Mouse (Mus musculus): ENCODE measurements around the gene Zfp882. TPM values are rescaled to one million over a fixed set of nuclear protein-coding genes. Genes with fewer than 3 reads are reported as not detected.
"Not testable (repeated sequence)": the region's sequence is repeated elsewhere in the genome, so short reads cannot be mapped to it uniquely, and the experiment has no call there.

The Zfp882 gene
- total and polyA plus RNA-seq, 2 experiments from 2014 or later = 6.8 to 14.6 TPM

DNA sequence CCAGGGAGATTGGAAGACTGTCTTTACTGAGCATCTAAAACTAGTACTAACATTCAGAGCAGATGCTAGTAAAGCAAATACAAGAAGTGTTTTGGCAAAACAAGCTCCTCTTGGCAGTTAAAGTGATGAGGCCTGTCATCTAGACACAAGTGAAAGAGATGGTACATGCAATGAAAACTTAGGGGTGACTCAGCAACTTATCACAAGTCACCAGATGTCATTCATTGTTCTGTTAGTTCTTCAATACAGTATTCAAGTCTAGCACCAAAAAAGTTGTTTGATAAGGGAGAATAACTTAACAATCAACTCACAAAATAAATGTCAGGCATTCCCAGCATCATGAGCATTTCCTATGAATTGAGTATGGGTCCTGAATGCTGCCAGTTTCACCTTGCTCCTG, 19.4 kb downstream of the Zfp882 start:
- ATAC-seq (ENCODE audit: low FRiP score) = no peak

GRCm38 (mm10) chr8:71938037-71938436, 29.6 kb downstream of the Zfp882 start:
- not testable (repeated sequence) for H3K4me1 ChIP-seq (ENCODE audit: insufficient read depth, low read length); H3K9ac ChIP-seq (replicated peaks; ENCODE audit: low read length, poor library complexity, severe bottlenecking); DNase-seq (ENCODE audit: low spot score); H3K36me3 ChIP-seq (ENCODE audit: insufficient read depth, low read length); H3K27me3 ChIP-seq (ENCODE audit: insufficient read depth, low read length); H3K9me3 ChIP-seq (ENCODE audit: low read length); H3K4me3 ChIP-seq (ENCODE audit: low read depth, low read length); H3K27ac ChIP-seq (ENCODE audit: low read depth, low read length); ATAC-seq (ENCODE audit: low FRiP score); H3K4me2 ChIP-seq (ENCODE audit: low read depth, low read length, poor library complexity, severe bottlenecking)
- WGBS = 89% methylated on average over 2 of the region's 2 CpGs

More for the DNA sequence above, 19.4 kb downstream of the Zfp882 start:
- Histone ChIP-seq H3K9ac (replicated peaks; ENCODE audit: low read length, poor library complexity, severe bottlenecking) (no peak overlapping the region), H3K4me2 (ENCODE audit: low read depth, low read length, poor library complexity, severe bottlenecking) (no peak overlapping the region), H3K4me3 (ENCODE audit: low read depth, low read length) (no peak overlapping the region), H3K27ac (ENCODE audit: low read depth, low read length) (no peak overlapping the region), H3K4me1 (ENCODE audit: insufficient read depth, low read length) (0 out of 2 replicates have a peak, but pooled peaks cover 4% of the 10 kb centered on the region), H3K36me3 (ENCODE audit: insufficient read depth, low read length) (peaks cover 17% of the 10 kb centered on the region), H3K27me3 (ENCODE audit: insufficient read depth, low read length) (no peaks in the 10 kb centered on the region), H3K9me3 (ENCODE audit: low read length) (no peaks in the 10 kb centered on the region)
- TF ChIP-seq CTCF (IDR thresholded peaks at IDR 0.05) = no peak
- DNase-seq (ENCODE audit: low spot score) = no peak

DNA sequence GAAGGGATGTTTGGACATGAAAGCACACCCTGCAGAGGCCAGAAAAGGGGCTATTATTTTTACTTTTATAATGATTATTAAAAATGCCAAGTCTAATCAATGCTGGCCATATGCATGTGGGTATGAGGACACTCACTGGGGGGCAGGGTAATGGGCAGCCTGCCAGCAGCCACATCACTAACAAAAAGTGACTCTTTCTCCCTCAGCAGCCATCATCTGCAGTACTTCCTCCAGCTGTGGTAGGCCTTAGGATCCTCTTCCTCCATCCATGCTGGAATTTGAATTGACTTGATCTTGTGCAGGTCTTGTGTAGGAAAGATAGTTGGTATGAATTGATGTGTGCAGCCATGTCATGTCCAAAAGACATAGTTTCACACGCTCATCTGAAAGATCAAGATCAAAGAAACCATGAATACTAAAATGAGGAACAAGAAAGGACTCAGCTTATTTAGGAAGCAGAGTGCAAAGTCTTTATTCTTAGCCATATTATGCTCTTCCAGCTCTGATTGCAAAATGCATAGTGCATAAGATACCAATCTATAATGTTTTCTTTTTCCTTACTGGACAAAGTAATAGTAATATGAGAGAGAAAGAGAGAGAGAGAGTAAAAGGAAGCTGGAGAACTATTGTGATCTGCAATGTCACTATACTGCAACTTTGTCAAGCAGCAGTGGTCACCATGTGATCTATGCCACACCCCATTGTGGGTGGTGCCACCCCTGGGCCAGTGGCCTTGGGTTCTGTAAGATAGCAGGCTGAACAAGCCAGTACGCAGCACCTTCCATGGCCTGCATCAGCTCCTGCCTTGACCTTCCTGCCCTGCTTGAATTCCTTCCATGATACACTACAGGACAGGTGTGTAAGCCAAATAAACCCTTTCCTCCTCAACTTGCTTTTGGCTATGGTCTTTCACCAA, 32.1 kb downstream of the Zfp882 start:
- H3K9ac ChIP-seq (replicated peaks; ENCODE audit: low read length, poor library complexity, severe bottlenecking) = no peak overlapping the region
- H3K9me3 ChIP-seq (ENCODE audit: low read length) = no peaks in the 10 kb centered on the region
- DNase-seq (ENCODE audit: low spot score) (no peak), ATAC-seq (ENCODE audit: low FRiP score) (no peak)
- no peaks in the 10 kb centered on the region for H3K27me3 ChIP-seq (ENCODE audit: insufficient read depth, low read length)
- 79% methylated on average over 2 of the region's 2 CpGs for WGBS
- H3K36me3 ChIP-seq (ENCODE audit: insufficient read depth, low read length) = no peaks in the 10 kb centered on the region
- no peak overlapping the region for H3K27ac ChIP-seq (ENCODE audit: low read depth, low read length)
- H3K4me2 ChIP-seq (ENCODE audit: low read depth, low read length, poor library complexity, severe bottlenecking) = no peak overlapping the region
- H3K4me3 ChIP-seq (ENCODE audit: low read depth, low read length) = no peak overlapping the region
- no peak for TF ChIP-seq CTCF (IDR thresholded peaks at IDR 0.05)
- no peaks in the 10 kb centered on the region for H3K4me1 ChIP-seq (ENCODE audit: insufficient read depth, low read length)

- Histone ChIP-seq H3K27me3 (ENCODE audit: insufficient read depth, low read length) (no peaks in the 10 kb centered on the region), H3K27ac (ENCODE audit: low read depth, low read length) (no peak overlapping the region), H3K36me3 (ENCODE audit: insufficient read depth, low read length) (no peaks in the 10 kb centered on the region), H3K9ac (replicated peaks; ENCODE audit: low read length, poor library complexity, severe bottlenecking) (no peak overlapping the region), H3K4me3 (ENCODE audit: low read depth, low read length) (no peak overlapping the region), H3K4me1 (ENCODE audit: insufficient read depth, low read length) (no peaks in the 10 kb centered on the region), H3K4me2 (ENCODE audit: low read depth, low read length, poor library complexity, severe bottlenecking) (no peak overlapping the region), H3K9me3 (ENCODE audit: low read length) (no peaks in the 10 kb centered on the region)
- DNase-seq (ENCODE audit: low spot score) = no peak
- ATAC-seq (ENCODE audit: low FRiP score) = no peak
- no peak for TF ChIP-seq CTCF (IDR thresholded peaks at IDR 0.05)
- WGBS = 70% methylated on average over 1 of the region's 1 CpGs
These were observed 33.4 kb downstream of the Zfp882 start for GRCm38 (mm10) chr8:71941776-71942175.

GRCm38 (mm10) chr8:71948624-71949023, 40.2 kb downstream of the Zfp882 start:
- H3K9me3 ChIP-seq (ENCODE audit: low read length) = no peaks in the 10 kb centered on the region
- no peak for ATAC-seq (ENCODE audit: low FRiP score)
- no peak overlapping the region for H3K4me3 ChIP-seq (ENCODE audit: low read depth, low read length)
- DNase-seq (ENCODE audit: low spot score) = no peak
- H3K36me3 ChIP-seq (ENCODE audit: insufficient read depth, low read length) = no peaks in the 10 kb centered on the region
- no peaks in the 10 kb centered on the region for H3K27me3 ChIP-seq (ENCODE audit: insufficient read depth, low read length)
- no peak overlapping the region for H3K4me2 ChIP-seq (ENCODE audit: low read depth, low read length, poor library complexity, severe bottlenecking)
- H3K4me1 ChIP-seq (ENCODE audit: insufficient read depth, low read length) = peaks cover 4% of the 10 kb centered on the region; the same call in 1 of the 2 replicates
- 92% methylated on average over 5 of the region's 5 CpGs for WGBS
- H3K9ac ChIP-seq (replicated peaks; ENCODE audit: low read length, poor library complexity, severe bottlenecking) = no peak overlapping the region
- no peak for TF ChIP-seq CTCF (IDR thresholded peaks at IDR 0.05)
- no peak overlapping the region for H3K27ac ChIP-seq (ENCODE audit: low read depth, low read length)

DNA sequence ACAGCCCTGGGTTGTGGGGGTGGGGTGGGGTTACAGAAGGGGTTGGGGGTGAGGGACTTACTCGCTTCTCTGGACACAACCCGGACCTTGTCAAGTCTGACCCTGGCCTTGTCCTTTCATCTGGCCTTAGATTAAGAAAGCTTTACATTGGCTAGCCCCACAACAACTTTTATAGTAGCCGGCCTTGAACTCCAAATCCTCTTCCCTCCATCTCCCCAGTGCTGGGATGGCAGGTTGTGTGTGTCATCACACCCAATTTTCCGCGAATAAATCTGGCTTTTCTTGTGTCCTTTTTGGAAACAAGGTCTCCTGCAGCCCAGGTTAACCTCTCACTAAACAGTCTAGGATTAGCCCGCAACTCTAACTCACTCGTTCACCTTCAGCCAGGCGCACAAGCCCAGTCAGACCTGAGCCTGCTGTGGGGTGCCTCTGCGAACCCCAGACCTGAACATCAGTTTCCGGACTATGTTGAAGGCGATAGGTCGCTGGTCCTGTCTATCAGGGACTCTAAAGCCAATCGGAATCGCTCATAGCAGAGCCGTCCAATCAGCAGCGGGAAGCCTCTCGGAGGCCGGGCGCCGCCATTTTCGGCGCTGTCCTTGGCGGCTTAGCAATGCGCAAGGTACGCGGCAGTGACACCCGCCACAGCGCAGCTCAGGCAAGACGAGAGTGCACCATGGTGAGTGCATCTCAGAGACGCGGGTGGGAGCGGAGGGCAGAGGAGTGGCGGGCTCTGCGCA, 42.2 kb downstream of the Zfp882 start, which contains the start of gene Zfp961:
TSS of gene Zfp961 (plus strand) at position 557 of the 740 bp plus-strand sequence.
- Histone ChIP-seq H3K9ac (replicated peaks; ENCODE audit: low read length, poor library complexity, severe bottlenecking) (peak within 1 kb of the TSS; percentile 58), H3K4me1 (ENCODE audit: insufficient read depth, low read length) (peaks cover 4% of the 10 kb centered on the region; the same call in 1 of the 2 replicates), H3K4me3 (ENCODE audit: low read depth, low read length) (peak within 1 kb of the TSS; percentile 79), H3K4me2 (ENCODE audit: low read depth, low read length, poor library complexity, severe bottlenecking) (peak within 1 kb of the TSS; percentile 67), H3K27ac (ENCODE audit: low read depth, low read length) (peak within 1 kb of the TSS; percentile 75), H3K36me3 (ENCODE audit: insufficient read depth, low read length) (no peaks in the 10 kb centered on the region), H3K27me3 (ENCODE audit: insufficient read depth, low read length) (no peaks in the 10 kb centered on the region), H3K9me3 (ENCODE audit: low read length) (peaks cover 5% of the 10 kb centered on the region; the same call in 1 of the 2 replicates)
- 4% methylated on average over 34 of the region's 34 CpGs for WGBS
- 0 out of 2 replicates have a peak, but pooled peaks have one; percentile 8 for TF ChIP-seq CTCF (IDR thresholded peaks at IDR 0.05)
- DNase-seq (ENCODE audit: low spot score) (peak; percentile 99), ATAC-seq (ENCODE audit: low FRiP score) (peak; percentile 100)

All from midbrain, postnatal 0 days (tissue).